Mouse (Mus musculus): ENCODE measurements at regions not wholly inside any gene's neighbourhood (a gene's known extent, or its start where the extent isn't known, plus 50 kb on each side); places are given as distances from the start of the nearest gene placed in this dataset.
A peak's percentile ranks its signal among the peaks of the same experiment; 100 is the strongest.

- 83% methylated on average over 3 of the region's 3 CpGs for WGBS
- Histone ChIP-seq H3K9ac (no peak overlapping the region), H3K27ac (no peak overlapping the region)
Observed at GRCm38 (mm10) chr13:119147701-119148100, 280.7 kb upstream of the Paip1 start.

GRCm38 (mm10) chr13:119149141-119149540 lies 279.3 kb upstream of the Paip1 start:
- Histone ChIP-seq H3K36me3 (no peaks in the 10 kb centered on the region), H3K27me3 (no peaks in the 10 kb centered on the region), H3K4me1 (no peaks in the 10 kb centered on the region), H3K4me2 (replicated peaks) (no peak overlapping the region), H3K9ac (no peak overlapping the region), H3K27ac (no peak overlapping the region), H3K4me3 (no peak overlapping the region), H3K9me3 (replicated peaks) (no peaks in the 10 kb centered on the region)
- WGBS = 80% methylated on average over 4 of the region's 4 CpGs
- 0 out of 2 replicates have a peak, but pooled peaks have one; percentile 50 for ATAC-seq (ENCODE audit: low FRiP score)

More at GRCm38 (mm10) chr13:119147701-119148100, 280.7 kb upstream of the Paip1 start:
- Histone ChIP-seq H3K4me2 (replicated peaks) (no peak overlapping the region), H3K36me3 (no peaks in the 10 kb centered on the region), H3K9me3 (replicated peaks) (no peaks in the 10 kb centered on the region), H3K27me3 (no peaks in the 10 kb centered on the region), H3K4me1 (no peaks in the 10 kb centered on the region), H3K4me3 (no peak overlapping the region)
- ATAC-seq (ENCODE audit: low FRiP score) = no peak

GRCm38 (mm10) chr13:119150847-119151548 lies 277.4 kb upstream of the Paip1 start:
- no peak overlapping the region for H3K27ac ChIP-seq
- no peak overlapping the region for H3K9ac ChIP-seq
- no peak for ATAC-seq (ENCODE audit: low FRiP score)
- no peaks in the 10 kb centered on the region for H3K9me3 ChIP-seq (replicated peaks)
- WGBS = 93% methylated on average over 4 of the region's 4 CpGs
- H3K27me3 ChIP-seq = no peaks in the 10 kb centered on the region
- no peak overlapping the region for H3K4me2 ChIP-seq (replicated peaks)
- no peak overlapping the region for H3K4me3 ChIP-seq
- H3K36me3 ChIP-seq = no peaks in the 10 kb centered on the region
- no peaks in the 10 kb centered on the region for H3K4me1 ChIP-seq

- 86% methylated on average over 4 of the region's 4 CpGs for WGBS
Observed at GRCm38 (mm10) chr13:119177753-119178152, 250.6 kb upstream of the Paip1 start.

GRCm38 (mm10) chr13:119178212-119178611 lies 250.2 kb upstream of the Paip1 start:
- no peak overlapping the region for H3K27ac ChIP-seq
- ATAC-seq (ENCODE audit: low FRiP score) = no peak
- 83% methylated on average over 5 of the region's 5 CpGs for WGBS
- H3K4me3 ChIP-seq = no peak overlapping the region
- H3K36me3 ChIP-seq = no peaks in the 10 kb centered on the region
- H3K27me3 ChIP-seq = no peaks in the 10 kb centered on the region
- no peak overlapping the region for H3K9ac ChIP-seq
- no peaks in the 10 kb centered on the region for H3K4me1 ChIP-seq
- no peak overlapping the region for H3K4me2 ChIP-seq (replicated peaks)
- H3K9me3 ChIP-seq (replicated peaks) = no peaks in the 10 kb centered on the region

More at GRCm38 (mm10) chr13:119177753-119178152, 250.6 kb upstream of the Paip1 start:
- no peaks in the 10 kb centered on the region for H3K9me3 ChIP-seq (replicated peaks)
- no peak overlapping the region for H3K9ac ChIP-seq
- no peak overlapping the region for H3K4me2 ChIP-seq (replicated peaks)
- ATAC-seq (ENCODE audit: low FRiP score) = no peak
- no peak overlapping the region for H3K4me3 ChIP-seq
- H3K27me3 ChIP-seq = no peaks in the 10 kb centered on the region
- no peaks in the 10 kb centered on the region for H3K4me1 ChIP-seq
- H3K27ac ChIP-seq = no peak overlapping the region
- no peaks in the 10 kb centered on the region for H3K36me3 ChIP-seq

- Histone ChIP-seq H3K36me3 (no peaks in the 10 kb centered on the region), H3K9ac (no peak overlapping the region), H3K9me3 (replicated peaks) (no peaks in the 10 kb centered on the region), H3K27me3 (no peaks in the 10 kb centered on the region), H3K4me1 (no peaks in the 10 kb centered on the region), H3K4me3 (no peak overlapping the region), H3K27ac (no peak overlapping the region), H3K4me2 (replicated peaks) (no peak overlapping the region)
- 25% methylated on average over 1 of the region's 1 CpGs for WGBS
- ATAC-seq (ENCODE audit: low FRiP score) = no peak
Observed at GRCm38 (mm10) chr13:119179157-119179920, 249.1 kb upstream of the Paip1 start.

GRCm38 (mm10) chr13:119184322-119184877 lies 244.0 kb upstream of the Paip1 start:
- Histone ChIP-seq H3K4me2 (replicated peaks) (no peak overlapping the region), H3K27me3 (no peaks in the 10 kb centered on the region), H3K9me3 (replicated peaks) (0 out of 2 replicates have a peak, but pooled peaks cover 4% of the 10 kb centered on the region), H3K36me3 (no peaks in the 10 kb centered on the region), H3K27ac (no peak overlapping the region), H3K4me1 (no peaks in the 10 kb centered on the region), H3K9ac (no peak overlapping the region), H3K4me3 (no peak overlapping the region)
- ATAC-seq (ENCODE audit: low FRiP score) = no peak
- 96% methylated on average over 6 of the region's 6 CpGs for WGBS

GRCm38 (mm10) chr13:119185567-119186143 lies 242.7 kb upstream of the Paip1 start:
- Histone ChIP-seq H3K9ac (no peak overlapping the region), H3K4me2 (replicated peaks) (no peak overlapping the region), H3K9me3 (replicated peaks) (0 out of 2 replicates have a peak, but pooled peaks cover 4% of the 10 kb centered on the region), H3K4me1 (no peaks in the 10 kb centered on the region), H3K27ac (no peak overlapping the region), H3K4me3 (no peak overlapping the region), H3K36me3 (no peaks in the 10 kb centered on the region), H3K27me3 (no peaks in the 10 kb centered on the region)
- no peak for ATAC-seq (ENCODE audit: low FRiP score)
- WGBS = 94% methylated on average over 5 of the region's 5 CpGs

- Histone ChIP-seq H3K4me2 (replicated peaks) (no peak overlapping the region), H3K9ac (no peak overlapping the region), H3K4me1 (no peaks in the 10 kb centered on the region), H3K9me3 (replicated peaks) (no peaks in the 10 kb centered on the region), H3K36me3 (no peaks in the 10 kb centered on the region), H3K4me3 (no peak overlapping the region), H3K27me3 (no peaks in the 10 kb centered on the region), H3K27ac (no peak overlapping the region)
- no peak for ATAC-seq (ENCODE audit: low FRiP score)
- 90% methylated on average over 11 of the region's 11 CpGs for WGBS
Observed at GRCm38 (mm10) chr13:119231556-119231955, 196.8 kb upstream of the Paip1 start.

GRCm38 (mm10) chr13:119232100-119233029 lies 196.0 kb upstream of the Paip1 start:
- H3K27ac ChIP-seq = no peak overlapping the region
- H3K4me1 ChIP-seq = no peaks in the 10 kb centered on the region
- H3K9ac ChIP-seq = no peak overlapping the region
- no peak overlapping the region for H3K4me2 ChIP-seq (replicated peaks)
- 71% methylated on average over 8 of the region's 8 CpGs for WGBS
- no peak overlapping the region for H3K4me3 ChIP-seq
- no peaks in the 10 kb centered on the region for H3K27me3 ChIP-seq
- no peaks in the 10 kb centered on the region for H3K9me3 ChIP-seq (replicated peaks)
- no peaks in the 10 kb centered on the region for H3K36me3 ChIP-seq
- no peak for ATAC-seq (ENCODE audit: low FRiP score)

GRCm38 (mm10) chr13:119233030-119233385 lies 195.4 kb upstream of the Paip1 start:
- Histone ChIP-seq H3K9ac (no peak overlapping the region), H3K27ac (no peak overlapping the region), H3K36me3 (no peaks in the 10 kb centered on the region), H3K27me3 (no peaks in the 10 kb centered on the region), H3K9me3 (replicated peaks) (no peaks in the 10 kb centered on the region), H3K4me1 (no peaks in the 10 kb centered on the region), H3K4me3 (no peak overlapping the region), H3K4me2 (replicated peaks) (no peak overlapping the region)
- no peak for ATAC-seq (ENCODE audit: low FRiP score)
- 94% methylated on average over 4 of the region's 4 CpGs for WGBS

Data from hindbrain, embryonic 12.5 days (tissue).